Mouse (Mus musculus) colon, adult 2 months (tissue): Measurements from ENCODE around the gene Fam83c. TPM values are rescaled to one million over a fixed set of nuclear protein-coding genes. Genes with fewer than 3 reads are reported as not detected.

ENCODE experiments used
- polyA plus RNA-seq: library from polyadenylated mRNA; depleted of rRNA; stranded (reverse); fragments of >200 nt; gene quantifications from 2 replicates; pipeline ENCODE4 v1.2.3, GENCODE M21; 2012; rRNA removed

Fam83c gene
- polyA plus RNA-seq = 7.2 and 7.6 TPM in 2 replicates

DNA sequence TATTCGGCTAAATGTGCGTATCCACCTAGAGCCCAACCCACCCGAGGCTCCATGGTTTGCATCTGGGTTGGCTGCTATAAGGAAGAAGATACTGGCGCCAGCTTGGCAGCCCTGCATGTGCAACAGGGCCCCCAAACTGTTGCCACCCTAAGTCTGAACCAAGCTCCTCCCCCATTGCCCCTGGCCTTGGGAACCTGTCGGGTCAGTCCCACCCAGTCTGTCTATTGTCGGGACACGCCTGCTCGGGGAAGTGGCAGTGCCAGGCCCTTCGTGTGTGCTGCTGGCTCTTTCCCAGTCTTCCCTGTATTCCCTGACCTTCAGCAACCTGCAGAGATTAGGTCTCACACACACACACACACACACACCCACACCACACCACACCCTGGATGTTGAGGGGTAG lies at the start of gene Fam83c:
Gene Fam83c (minus strand): TSS at position 123 of the 400 bp plus-strand sequence.

GRCm38 (mm10) chr2:155826630-155827424 lies 7.8 kb downstream of the Fam83c start, which contains the start of gene Eif6:
Gene Eif6, minus strand, starts transcription at chr2:155826925.

DNA sequence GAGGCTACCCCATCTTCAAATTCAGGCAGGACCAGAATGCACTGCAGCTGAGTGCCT lies 15.4 kb downstream of the Fam83c start, which contains the start of gene BC029722:
Gene BC029722 (minus strand): TSS at position 35 of the 57 bp plus-strand sequence.

Other genes with a start within 250 kb of the Fam83c start
- gene Gss, start 242.0 kb downstream of the Fam83c start, polyA plus RNA-seq = 140 and 194 TPM in 2 replicates
- gene Myh7b, start 223.6 kb downstream of the Fam83c start, polyA plus RNA-seq = 0.25 TPM in 1 of 2 replicates, not detected in the other
- 168 and 189 TPM in 2 replicates for gene Trpc4ap, start 142.5 kb downstream of the Fam83c start, polyA plus RNA-seq
- gene Edem2, start 105.4 kb downstream of the Fam83c start, polyA plus RNA-seq = 76.8 and 108 TPM in 2 replicates
- not detected in 2 replicates for gene Gm17581, start 99.0 kb downstream of the Fam83c start, polyA plus RNA-seq
- 15.5 and 19.7 TPM in 2 replicates for gene Procr, start 83.7 kb downstream of the Fam83c start, polyA plus RNA-seq
- 0.54 and 0.65 TPM in 2 replicates for gene Mmp24, start 59.5 kb downstream of the Fam83c start, polyA plus RNA-seq
- 34.8 and 40.6 TPM in 2 replicates for gene BC029722, start 15.4 kb downstream of the Fam83c start, polyA plus RNA-seq
- 336 TPM in 2 replicates for gene Eif6, start 7.9 kb downstream of the Fam83c start, polyA plus RNA-seq
- gene Uqcc1, start 95.5 kb upstream of the Fam83c start, polyA plus RNA-seq = 19.4 and 21.9 TPM in 2 replicates
- gene Gm15557, start 105.9 kb upstream of the Fam83c start, polyA plus RNA-seq = not detected in 2 replicates
- 0.13 and 0.28 TPM in 2 replicates for gene Gdf5, start 110.5 kb upstream of the Fam83c start, polyA plus RNA-seq
- gene Cep250, start 121.6 kb upstream of the Fam83c start, polyA plus RNA-seq = 6.4 and 7.7 TPM in 2 replicates
- 1.5 and 2.0 TPM in 2 replicates for gene 6430550D23Rik, start 173.1 kb upstream of the Fam83c start, polyA plus RNA-seq
- gene Ergic3, start 173.2 kb upstream of the Fam83c start, polyA plus RNA-seq = 280 and 317 TPM in 2 replicates
- gene Fer1l4, start 218.1 kb upstream of the Fam83c start, polyA plus RNA-seq = 2.9 and 3.4 TPM in 2 replicates
- gene Spag4, start 230.3 kb upstream of the Fam83c start, polyA plus RNA-seq = 0.80 and 0.83 TPM in 2 replicates